Mouse (Mus musculus): ENCODE results near the gene Palm3.
A peak's percentile ranks its signal among the peaks of the same experiment; 100 is the strongest.
"Not testable (repeated sequence)": the region's sequence is repeated elsewhere in the genome, so short reads cannot be mapped to it uniquely, and the experiment has no call there.

The Palm3 gene

DNA sequence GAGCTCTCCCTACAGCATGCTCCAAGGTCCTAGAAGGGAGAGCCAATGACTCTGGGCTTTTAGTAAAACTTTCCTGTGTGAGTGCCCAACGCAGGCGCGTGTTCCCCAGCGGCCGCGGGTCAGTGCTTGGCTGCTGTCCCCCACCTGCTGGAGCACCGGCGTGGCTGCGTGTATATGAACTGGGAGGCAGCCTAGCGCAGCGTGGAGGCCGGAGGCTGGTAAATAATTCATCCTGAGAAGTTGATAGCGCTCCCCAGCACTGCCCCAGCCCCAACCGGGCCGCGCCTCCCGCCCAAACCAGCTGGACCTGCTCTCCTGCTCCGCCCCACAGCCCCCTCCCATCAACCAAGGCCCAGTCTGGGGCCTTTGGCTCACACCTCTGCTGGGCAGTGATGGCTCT lies at the start of gene Palm3:
Gene Palm3, plus strand, starts transcription at position 376 of the 400 bp plus-strand sequence.
- no peak for DNase-seq

DNA sequence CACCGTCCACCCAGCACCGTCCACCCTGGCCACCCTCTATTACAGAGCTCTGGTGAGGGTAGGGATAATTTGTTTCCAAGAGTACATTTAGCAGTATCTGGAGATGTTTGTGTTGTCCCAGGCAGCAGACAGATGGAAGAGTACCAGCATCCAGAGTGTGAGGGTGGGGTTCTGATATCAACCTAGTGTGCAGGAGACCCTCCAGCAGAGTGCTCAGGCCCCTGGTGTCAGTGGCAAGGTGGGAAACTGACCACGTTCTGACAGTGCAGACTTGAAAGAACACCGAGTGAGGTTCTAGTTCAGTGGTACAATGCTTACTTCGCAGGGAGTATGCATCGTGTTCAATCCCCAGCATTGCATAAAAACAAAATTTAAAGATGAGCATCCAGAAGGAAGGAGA lies 49.6 kb upstream of the Palm3 start:
- DNase-seq, result no peak

DNA sequence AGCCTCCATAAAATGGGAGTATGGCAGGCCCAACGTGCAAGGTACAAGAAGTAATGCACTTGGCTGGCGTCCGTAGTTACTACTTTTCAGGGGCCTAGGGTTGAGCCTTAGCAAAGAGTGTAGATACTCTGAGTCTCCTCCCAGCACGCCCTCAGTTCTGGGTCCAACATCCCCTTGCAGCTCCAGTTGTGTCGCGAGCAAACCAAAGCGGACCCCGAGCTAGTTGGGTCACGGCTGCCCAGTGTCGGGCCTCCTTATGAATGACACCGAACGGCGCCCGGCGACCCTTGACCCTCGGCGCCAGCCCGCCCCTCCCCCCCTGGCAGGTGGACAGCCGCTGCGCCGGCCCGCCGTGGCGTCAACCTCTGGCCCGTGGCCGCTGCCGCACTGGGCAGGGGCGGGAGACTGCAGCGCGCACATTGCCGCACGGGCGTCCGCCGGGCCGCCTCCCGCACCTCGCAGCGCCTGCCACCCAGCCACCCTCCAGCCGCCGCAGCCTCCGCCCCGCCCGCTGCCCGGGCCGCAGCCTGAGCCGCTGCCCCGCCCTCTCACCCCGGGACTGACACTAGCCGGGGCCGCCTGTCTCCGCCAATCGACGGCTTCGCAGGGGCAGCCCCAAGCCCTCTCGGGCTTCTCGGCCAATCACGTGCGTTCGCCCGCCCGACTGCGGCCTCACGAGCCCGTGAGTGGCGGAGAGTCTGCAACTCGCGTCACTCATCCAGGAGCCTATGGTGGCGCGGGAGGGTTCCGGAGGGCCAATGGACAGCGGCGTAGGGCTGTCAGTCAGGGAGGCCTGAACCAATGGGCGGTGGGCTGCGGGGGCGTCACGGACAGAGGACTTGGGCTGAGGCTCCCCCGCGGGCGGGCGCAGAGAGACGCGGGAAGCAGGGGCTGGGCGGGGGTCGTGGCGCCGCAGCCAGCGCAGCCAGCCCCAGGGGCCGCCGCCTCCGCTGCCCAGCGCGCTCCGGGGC lies 48.8 kb upstream of the Palm3 start, which contains the start of gene Prkaca:
Gene Prkaca, plus strand, starts transcription at position 844 of the 971 bp plus-strand sequence.
- peak; percentile 97 to 100 for DNase-seq

DNA sequence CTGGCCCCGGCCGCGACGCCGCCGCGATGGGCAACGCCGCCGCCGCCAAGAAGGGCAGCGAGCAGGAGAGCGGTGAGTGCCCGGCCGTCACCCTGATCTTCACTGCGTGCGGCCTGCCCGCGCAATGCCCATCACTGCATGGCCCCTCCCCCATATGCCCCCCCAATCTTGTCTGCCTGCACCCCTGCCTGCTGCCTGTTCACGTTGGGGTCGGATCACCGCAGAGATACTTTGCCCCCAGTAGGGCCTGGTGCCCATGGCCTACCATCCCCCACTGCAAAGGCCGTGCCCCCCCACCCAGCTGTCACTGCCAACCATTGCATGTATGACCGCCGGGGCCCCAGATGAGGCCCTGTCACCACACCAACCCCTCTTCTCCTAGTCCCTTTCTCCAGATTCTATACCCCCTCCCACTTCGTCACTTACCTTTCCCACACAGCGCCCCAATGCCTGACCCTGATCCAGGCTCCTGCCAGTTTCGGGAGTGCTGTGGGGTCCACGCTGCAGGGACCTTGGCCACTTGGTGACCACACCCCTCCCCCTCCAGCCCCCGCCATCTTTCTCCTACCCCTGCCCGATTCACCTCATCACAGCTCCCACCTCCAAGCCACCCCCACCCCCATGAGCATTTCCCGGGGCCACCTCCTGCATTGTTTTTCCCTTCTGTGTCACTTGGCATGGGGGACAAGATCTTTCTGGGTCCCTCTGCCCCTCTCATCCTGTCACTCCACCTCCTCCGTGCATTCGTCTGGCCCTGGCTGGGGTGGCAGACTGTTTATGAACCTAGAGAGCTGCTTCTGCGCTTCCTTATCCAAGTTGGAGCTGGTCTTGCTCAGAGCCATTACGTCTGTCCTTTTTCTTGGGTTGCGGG lies 47.9 kb upstream of the Palm3 start:
- peak; percentile 33 to 45 for DNase-seq

DNA sequence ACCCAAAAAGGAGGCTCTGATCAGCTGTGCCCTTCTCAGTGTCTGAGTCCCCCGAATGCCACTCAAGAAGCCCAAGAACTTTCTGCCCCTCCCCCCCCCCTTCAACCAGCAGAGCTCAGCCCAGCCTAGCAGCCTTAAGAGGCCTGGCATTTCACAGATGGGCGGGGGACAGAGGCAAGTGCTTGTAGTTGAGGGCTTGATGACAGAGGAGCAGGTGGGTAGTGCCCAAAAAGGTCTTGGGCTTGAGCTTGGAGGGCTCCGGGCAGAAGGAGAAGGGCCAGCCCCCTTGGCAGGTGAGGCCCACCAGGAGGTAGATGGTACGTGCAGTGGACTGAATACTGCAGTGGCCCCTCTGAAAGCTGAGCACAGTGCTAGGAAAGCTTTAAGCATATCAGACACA lies 46.8 kb upstream of the Palm3 start:
- DNase-seq, result no peak

DNA sequence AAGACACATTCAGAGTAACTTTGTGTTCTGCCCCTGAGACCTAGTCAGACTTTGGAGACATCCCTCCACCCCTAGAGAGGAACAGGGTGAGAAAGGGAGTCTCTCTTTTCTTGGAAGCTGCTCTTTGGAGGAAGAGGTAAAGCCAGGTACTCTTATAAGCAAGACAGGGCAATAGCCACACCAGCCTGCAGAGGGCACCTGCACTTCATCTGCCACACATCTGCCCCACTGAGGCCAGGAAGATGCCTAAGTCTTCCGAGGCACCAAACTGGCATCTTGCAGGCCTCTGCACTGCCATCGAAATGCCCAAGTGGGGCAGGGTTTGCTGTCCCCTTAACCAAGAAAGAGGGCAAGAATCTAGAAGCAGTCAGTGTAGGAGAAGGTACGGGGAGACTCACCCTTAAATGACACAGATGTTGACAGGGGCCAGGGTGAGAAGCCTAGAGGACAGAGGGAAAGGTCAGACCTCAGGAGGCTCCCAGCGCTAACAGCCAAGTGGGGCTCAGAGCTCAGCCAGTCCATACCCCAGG lies 45.1 kb upstream of the Palm3 start:
- no peak for DNase-seq

DNA sequence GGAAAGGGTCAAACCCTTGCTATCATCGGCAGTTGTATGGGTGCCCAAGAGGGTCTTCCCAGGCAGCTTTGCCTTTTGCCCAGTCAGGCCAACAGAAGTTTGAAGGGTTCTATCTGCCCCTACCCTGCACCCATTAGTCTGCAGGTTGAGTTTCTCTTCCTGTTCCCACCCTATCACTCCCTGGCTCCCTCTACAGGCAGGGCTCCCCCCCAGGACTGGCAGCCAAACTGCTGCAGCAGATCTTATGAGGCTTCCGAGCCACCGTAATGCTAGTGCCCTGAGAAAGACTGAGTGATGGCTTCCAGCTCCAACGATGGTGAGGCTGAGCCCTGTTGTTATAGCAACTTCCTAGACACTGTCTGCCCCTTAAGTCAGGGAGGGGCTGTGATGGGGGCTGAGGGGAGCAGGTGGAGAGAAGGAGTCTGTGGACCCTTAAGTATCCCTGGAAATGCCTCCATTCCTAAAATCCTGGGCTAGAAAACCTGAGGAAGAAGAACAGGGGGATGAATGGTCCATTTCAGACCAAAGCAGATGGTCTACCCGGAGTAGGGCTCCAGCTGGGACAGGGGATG lies 44.4 kb upstream of the Palm3 start:
- DNase-seq, result no peak

DNA sequence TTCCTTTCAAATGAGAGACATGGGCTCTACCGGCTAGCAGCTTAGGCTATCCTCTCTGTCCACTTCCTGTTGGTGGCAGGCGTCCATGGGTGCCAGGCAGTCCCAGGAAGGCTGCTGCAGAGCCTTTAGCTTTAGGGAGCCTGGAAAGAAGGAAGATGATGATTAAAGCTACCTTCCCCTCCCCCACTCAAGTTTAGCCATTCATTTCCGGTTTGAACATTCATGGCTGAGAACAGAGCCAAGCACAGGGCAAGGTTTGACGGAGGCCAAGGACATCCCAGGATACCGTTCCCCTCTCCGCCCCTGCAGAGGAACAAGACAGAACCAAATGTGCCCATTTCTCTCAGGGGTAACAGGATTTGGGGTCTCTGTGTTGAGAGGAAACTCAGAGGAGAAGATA lies 43.6 kb upstream of the Palm3 start:
- DNase-seq, result no peak

DNA sequence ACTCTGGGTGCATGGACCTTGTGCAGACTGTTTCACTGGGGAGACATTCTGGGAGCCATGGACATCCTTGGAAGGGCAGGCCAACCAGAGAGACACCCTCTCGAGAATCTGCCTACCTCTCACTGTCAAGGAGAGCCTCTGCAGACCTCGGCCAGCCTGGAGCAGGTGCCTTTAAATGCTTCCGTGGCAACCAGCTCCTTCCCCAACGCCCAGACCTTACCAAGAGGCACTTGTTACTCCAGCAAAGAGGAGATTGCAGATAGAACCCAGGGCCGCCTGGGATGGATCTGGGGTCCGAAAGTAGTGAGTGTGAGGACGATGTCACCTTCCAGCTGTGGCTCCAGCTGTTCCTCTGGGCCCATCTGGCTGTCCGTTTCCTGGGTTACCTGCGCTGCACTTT lies 43.1 kb upstream of the Palm3 start:
- no peak for DNase-seq

DNA sequence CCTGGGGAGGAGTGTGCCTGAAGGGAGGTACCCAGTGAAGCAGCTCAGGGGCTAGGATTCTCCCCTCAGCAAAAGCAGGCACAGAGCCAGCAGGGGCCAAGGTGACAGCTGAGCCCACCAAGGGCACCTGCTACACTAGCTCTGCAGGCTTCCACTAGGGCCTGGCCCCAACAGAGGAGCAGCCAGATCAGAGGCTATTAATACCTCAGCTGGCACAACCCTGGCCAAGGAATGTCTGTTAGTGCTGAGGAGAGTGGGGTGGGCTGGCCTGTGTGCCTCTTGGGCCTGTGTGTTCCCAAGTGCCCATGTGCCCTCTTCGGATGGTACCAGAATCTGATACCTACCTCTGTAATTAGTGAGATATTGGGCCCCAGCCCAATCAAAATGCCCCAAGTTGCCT lies 41.0 kb upstream of the Palm3 start:
- DNase-seq, result no peak

DNA sequence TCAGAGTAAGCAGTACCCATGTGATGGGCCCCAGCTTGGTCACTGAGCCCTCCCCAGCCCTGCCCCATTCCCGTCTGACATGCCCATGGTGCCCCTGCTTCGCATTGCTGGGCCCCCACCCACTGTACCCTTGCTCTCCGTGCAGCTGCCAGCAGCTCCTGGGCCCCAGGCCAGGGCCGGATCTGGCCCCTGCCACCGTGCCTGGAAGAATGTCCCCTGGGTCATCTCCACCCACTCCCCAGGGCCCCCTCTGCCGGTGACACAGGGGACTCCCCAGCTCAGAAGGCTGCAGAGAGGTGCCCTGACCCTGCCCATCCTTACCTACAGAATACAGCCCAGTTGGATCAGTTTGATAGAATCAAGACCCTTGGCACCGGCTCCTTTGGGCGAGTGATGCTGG lies 40.4 kb upstream of the Palm3 start:
- DNase-seq, result no peak

DNA sequence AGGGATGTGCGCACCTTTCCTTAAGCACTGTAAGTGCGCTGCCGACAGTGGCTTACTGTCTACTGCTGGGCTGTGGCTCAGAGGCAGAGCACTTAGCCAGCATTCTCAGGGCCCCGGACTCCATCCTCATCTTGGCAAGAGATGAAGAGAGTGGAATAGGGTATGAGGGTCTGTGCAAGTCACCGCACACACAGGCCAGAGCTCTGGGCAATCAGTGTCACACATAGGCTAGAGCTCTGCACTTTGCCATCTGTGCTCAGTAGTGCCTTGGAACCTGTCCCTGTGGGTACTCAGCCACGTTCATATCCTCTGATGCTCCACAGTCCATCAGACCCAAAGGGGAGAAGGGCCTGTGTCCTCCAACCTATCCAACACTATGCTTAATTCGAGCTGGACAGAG lies 39.7 kb upstream of the Palm3 start:
- DNase-seq, result no peak

DNA sequence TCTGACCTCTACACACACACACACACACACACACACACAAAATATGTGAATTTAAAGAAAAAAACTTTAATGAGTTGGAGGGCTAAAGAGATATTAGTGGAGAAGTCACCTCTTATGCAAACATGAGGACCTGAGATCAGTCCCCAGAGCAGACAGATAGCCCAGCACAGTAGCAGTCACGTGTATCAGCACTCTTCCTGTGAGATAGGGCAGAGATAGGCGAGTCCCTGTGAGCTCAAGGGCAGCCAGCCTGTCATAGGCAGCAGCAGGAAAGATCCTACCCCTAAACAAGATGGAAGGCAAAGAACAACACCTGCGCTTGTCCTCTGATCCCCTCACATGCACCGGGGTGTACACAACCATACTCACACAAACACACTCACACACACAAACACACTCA lies 38.8 kb upstream of the Palm3 start:
- DNase-seq, result no peak

DNA sequence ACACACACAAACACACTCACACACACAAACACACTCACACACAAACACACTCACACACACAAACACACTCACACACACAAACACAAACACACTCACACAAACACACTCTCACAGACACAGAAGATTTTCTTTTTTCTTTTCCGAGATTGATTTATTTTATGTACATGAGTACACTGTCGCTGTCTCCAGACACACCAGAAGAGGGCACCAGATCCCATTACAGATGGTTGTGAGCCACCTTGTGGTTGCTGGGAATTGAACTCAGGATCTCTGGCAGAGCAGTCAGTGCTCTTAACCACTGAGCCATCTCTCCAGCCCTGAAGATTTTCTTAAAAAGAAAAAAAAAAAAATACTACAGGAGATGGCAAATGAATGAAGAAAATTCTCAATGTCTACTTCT lies 38.0 kb upstream of the Palm3 start:
- not testable (repeated sequence) for DNase-seq

DNA sequence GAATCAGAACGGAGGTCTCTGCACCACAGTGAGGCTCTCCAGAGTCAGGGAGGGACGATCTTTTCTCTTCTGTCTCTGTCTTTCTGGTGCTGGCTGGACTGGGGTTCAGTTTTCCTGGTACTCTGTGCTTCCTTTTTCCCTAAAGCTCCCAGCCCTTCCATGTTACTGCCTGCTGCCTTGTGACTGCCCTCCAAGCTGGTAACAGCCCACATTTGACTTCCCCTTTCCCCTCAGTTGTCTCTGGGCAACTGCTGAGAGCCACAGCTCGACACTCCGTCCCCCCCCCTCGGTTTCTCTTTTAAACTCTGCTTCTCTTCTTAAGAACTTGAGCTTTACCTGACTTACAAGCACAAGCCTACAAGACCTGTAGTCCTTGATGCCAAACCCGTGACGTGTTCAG lies 32.0 kb upstream of the Palm3 start:
- no peak for DNase-seq

DNA sequence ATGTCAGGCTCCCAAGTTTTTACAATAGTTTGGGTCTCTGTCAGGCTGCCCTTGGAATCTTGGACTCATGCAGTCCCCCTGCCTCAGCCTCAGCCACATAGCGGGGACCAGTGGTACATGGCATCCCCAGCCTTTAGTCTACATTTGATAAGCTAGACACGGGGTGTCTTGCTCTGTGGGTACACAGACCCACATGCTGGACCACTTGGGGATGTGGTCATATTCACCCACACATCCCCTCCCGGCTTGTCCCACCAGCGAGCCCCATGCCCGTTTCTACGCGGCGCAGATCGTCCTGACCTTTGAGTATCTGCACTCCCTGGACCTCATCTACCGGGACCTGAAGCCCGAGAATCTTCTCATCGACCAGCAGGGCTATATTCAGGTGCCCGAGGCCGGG lies 31.1 kb upstream of the Palm3 start:
- no peak for DNase-seq

DNA sequence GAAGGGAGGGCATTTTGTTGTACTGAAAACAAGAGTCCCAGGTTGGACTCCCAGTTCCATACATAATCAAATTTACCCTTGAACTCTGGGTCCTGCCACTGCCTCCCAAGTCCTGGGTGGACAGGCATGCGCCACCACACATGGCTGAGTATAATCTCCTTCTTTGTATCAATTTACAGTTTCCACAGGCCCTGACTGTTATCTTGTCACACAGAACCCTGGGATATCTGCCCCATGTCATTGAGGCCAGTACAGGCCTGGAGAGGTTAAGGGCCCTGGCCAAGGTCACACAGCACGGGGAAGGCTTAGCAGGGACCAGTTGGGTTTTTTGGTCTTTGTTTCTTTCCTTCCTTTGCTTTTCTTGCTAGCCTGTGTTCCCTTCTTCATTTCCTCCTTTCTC lies 28.8 kb upstream of the Palm3 start:
- DNase-seq, result no peak

DNA sequence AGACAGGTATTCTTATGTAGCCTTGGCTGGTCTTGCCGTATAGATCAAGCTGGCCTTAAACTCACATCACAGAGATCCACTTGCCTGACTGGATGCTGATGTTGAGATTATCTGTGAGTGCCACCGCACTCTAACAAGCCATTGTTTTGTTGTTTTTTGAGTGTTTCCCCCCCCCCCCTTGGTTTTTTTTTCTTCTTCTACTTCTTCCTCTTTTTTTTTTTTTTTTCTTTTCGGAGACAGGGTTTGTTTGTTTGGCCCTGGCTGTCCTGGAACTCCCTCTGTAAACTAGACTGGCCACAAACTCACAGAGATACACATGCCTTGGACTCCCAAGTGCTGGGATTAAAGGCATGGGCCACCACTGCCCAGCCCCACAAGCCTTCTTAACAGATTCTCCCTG lies 27.2 kb upstream of the Palm3 start:
- DNase-seq, result no peak

DNA sequence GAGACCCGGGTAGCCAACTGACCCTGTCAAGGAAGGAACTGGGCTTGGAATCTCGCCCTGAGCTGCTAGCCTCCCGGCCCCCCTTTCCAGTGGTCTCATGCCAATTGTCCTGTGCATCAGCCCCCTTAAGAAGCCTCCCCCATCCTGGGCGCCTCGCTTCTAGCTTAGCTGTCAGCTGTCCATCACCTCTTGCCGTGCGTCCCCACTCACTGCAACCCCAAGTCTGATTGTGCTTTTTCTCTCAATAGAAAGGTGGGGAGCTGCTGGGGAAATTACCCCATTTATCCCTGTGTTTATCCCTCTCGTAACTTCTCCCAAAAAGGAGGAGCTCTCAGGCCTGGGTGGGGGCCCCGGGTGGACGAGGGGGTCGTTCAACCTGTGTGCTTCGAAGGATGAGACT lies 25.3 kb upstream of the Palm3 start:
- peak in 1 of 2 experiments; percentile 35 for DNase-seq

DNA sequence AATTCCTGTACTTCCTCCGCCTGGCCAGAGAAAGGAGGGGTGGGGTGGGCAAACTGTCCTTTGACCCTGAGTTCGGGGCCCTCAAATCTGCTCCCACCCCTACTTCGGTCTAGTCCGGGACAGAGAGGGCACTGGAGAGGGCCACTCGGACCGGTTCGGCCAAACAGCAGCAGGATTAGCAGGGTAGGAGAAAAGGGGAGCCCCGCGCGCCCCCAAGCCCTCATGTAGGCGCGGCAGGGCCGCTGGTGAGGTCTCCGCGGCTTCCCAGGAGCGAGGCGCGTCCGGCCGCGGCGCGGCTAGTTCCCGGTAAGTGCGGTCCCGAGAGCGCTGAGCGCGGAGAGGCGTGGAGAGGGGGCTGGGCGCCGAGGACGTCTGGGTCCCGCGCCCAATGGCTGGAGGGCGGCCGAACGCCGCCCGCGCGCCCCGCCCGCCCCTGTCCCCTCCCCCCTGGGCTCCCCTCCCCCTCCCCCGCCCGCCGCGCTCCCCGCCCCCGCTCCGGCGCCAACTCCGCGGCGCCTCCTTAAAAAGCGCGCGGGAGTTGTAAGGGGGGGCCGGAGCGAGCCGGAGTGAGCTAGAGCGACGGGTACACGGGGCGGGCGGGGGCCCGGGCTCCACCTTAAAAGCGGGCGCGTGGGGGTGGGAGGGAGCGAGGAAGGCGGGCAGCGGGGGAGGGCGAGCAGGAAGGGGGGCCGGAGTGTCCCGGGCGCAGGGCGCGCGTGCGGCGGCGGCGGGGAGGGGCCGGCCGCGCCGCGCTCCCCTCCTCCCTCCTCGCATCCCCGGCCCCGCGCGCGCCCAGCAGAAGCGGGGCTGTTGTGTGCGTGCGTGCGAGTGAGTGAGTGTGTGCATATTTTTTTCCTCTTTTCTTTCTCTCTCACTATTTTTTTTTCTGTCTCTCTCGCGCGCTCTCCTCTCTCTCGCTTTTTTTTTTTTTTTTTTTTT lies 24.4 kb upstream of the Palm3 start:
- peak; percentile 83 to 85 for DNase-seq

DNA sequence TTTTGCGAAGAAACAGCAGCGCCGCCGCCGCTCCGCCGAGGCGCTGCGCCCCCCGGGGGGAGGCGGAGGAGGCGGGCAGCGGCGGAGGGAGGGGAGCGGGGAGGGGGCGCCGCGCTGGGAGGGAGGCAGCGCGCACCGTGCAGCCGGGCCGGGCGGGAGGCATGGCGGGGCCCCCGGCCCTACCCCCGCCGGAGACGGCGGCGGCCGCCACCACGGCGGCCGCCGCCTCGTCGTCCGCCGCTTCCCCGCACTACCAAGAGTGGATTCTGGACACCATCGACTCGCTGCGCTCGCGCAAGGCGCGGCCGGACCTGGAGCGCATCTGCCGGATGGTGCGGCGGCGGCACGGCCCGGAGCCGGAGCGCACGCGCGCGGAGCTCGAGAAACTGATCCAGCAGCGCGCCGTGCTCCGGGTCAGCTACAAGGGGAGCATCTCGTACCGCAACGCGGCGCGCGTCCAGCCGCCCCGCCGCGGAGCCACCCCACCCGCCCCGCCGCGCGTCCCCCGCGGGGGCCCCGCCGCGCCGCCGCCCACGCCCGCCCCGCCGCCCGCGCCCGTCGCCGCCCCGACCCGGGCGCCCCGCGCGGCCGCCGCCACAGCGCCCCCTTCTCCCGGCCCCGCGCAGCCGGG lies 23.6 kb upstream of the Palm3 start, which contains the start of gene Samd1:
Gene Samd1, plus strand, starts transcription at position 162 of the 631 bp plus-strand sequence.
- peak in 1 of 2 experiments; percentile 74 for DNase-seq

Measured in cerebellum, adult 18-20 months (tissue).